Mouse (Mus musculus) embryonic fibroblast, embryonic 13.5 days (primary cell): ENCODE measurements at regions not wholly inside any gene's neighbourhood (a gene's known extent, or its start where the extent isn't known, plus 50 kb on each side); places are given as distances from the start of the nearest gene placed in this dataset.

ENCODE experiments used
- CTCF ChIP-seq: IDR thresholded peaks from 2 replicates; pipeline ENCODE4 v1.5.1; 2011; ENCODE audit warnings: mild to moderate bottlenecking, control low read depth, low read length, moderate library complexity, borderline replicate concordance; ENCODE audit not compliant: insufficient read depth
- POLR2A ChIP-seq: IDR thresholded peaks from 2 replicates; pipeline ENCODE4 v1.6.1; 2011; ENCODE audit warnings: low read depth, mild to moderate bottlenecking, control low read depth, low read length, moderate library complexity

- TF ChIP-seq POLR2A (no peak), CTCF (peak; percentile 80)
These were observed 440.9 kb upstream of the Fam241a start for GRCm38 (mm10) chr3:128337031-128337430.
